Mouse (Mus musculus): ENCODE data around the gene Bex1. TPM values are rescaled to one million over a fixed set of nuclear protein-coding genes. Genes with fewer than 3 reads are reported as not detected.
"Not testable (repeated sequence)": the region's sequence is repeated elsewhere in the genome, so short reads cannot be mapped to it uniquely, and the experiment has no call there.

The Bex1 gene
- polyA plus RNA-seq (2014; fragmentation: Nextera tagmentation; extraction: Ambion mirVana), result 195 and 260 TPM in 2 replicates

DNA sequence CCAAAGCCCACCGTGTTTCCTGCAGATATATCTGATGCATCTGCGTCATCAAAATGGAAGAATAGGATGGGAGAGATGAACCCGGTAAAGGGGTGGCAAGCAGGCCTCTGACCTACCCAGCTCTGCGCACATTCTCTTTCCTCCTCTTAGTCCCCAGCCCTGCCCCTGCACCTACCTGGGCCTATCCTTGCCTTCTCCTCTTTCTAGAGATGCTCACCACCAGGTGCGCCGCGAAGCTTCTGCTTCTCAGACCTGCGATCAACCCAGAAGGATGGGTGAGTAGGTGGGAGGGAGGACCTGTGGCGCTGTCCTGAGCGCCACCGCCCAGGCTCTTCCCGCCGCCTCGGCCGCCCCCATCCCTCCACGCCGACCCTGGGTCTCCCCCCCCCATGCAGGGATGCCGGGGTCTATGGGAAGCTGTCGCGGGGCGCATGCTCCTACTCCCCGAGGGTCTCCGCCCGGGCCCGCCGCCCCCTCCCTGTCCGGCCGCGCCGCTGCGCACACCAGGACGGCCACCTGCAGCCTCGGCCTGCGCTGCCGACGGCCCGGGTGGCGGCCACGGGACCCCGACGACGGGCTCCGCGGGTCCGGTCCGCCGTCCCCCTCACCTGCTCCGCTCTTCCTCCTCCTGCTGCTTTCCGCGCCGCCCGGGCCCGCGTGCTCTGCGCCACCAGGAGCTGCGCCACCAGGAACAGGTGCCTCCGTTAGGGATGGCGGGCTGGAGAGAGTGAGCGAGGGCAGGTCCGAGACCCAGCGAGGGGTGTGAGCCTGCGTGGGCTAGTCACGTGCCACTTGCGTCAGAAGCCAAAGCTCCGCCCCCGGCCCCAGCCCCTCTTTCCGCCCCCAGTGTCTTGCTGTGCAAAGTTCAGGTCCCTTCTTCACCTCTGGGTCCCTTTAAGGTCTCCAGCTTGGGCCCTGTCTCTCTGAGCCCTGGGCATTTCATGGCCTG lies at the start of gene Bex1, which contains the start of gene Tceal7:
TSS of gene Bex1 (minus strand) at position 785 of the 949 bp plus-strand sequence.
TSS of gene Tceal7 (plus strand) at position 51 of the 949 bp plus-strand sequence.
- H3K9ac ChIP-seq (replicated peaks; ENCODE audit: low read length), result peak within 1 kb of the TSS; percentile 31; the same call in 1 of the 2 replicates
- H3K4me3 ChIP-seq (replicated peaks; ENCODE audit: low read depth, low read length), result peak within 1 kb of the TSS; percentile 34
- H3K4me2 ChIP-seq (ENCODE audit: low read length), result peak within 1 kb of the TSS; percentile 45
- H3K27ac ChIP-seq (replicated peaks; ENCODE audit: low read depth, low read length); H3K4me1 ChIP-seq (ENCODE audit: control insufficient read depth, insufficient read depth, low read length); H3K27me3 ChIP-seq (ENCODE audit: control insufficient read depth, insufficient read depth, low read length); H3K36me3 ChIP-seq (ENCODE audit: control insufficient read depth, insufficient read depth, low read length); H3K9me3 ChIP-seq (ENCODE audit: control insufficient read depth, low read length): not testable (repeated sequence)
- DNase-seq (peak; percentile 10), ATAC-seq (ENCODE audit: low FRiP score, low TSS enrichment) (peak; percentile 95)
- WGBS, result 28% methylated on average over 17 of the region's 67 CpGs

DNA sequence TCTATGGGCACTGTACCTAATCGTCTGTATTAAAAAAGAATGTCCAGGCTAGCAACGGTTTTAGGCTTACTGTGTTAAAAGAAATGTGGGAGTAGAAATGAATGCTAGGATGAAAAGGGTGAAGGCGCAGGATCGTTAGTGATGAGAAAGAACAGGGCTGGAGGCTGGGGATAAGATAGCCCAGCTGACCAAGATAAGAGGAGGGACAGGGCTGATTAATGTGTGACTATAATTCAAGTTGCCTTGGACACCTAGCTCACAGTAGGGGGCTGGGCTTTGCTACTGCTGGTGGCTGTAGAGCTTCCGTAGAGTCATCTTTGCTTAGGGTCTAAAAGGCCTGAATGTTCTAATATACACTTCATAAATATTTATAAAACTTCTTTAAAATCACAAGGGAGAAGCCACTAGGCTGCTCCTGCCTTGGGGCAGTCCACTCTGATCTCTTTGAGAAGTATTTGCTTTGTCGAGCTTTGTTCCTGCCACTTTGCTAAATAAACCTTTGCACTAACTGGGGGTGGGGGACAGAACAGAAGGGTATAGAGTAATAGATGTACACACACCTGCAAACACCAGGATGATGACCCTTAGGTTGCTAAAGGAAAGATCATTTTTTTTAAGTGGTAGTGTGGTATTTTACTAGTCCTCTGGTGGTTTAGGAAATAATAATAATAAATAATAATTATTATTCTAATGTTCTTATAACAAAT lies 36.9 kb upstream of the Bex1 start:
- H3K27me3 ChIP-seq (ENCODE audit: control insufficient read depth, insufficient read depth, low read length), result no peaks in the 10 kb centered on the region
- H3K36me3 ChIP-seq (ENCODE audit: control insufficient read depth, insufficient read depth, low read length), result 0 out of 2 replicates have a peak, but pooled peaks cover 4% of the 10 kb centered on the region
- no peaks in the 10 kb centered on the region for H3K9me3 ChIP-seq (ENCODE audit: control insufficient read depth, low read length)
- no peaks in the 10 kb centered on the region for H3K4me1 ChIP-seq (ENCODE audit: control insufficient read depth, insufficient read depth, low read length)
- H3K9ac ChIP-seq (replicated peaks; ENCODE audit: low read length), result no peak overlapping the region
- H3K4me2 ChIP-seq (ENCODE audit: low read length), result no peak overlapping the region
- DNase-seq, result peak; percentile 13
- WGBS, result 52% methylated on average over 6 of the region's 6 CpGs
- H3K4me3 ChIP-seq (replicated peaks; ENCODE audit: low read depth, low read length), result no peak overlapping the region
- no peak overlapping the region for H3K27ac ChIP-seq (replicated peaks; ENCODE audit: low read depth, low read length)
- no peak for ATAC-seq (ENCODE audit: low FRiP score, low TSS enrichment)

DNA sequence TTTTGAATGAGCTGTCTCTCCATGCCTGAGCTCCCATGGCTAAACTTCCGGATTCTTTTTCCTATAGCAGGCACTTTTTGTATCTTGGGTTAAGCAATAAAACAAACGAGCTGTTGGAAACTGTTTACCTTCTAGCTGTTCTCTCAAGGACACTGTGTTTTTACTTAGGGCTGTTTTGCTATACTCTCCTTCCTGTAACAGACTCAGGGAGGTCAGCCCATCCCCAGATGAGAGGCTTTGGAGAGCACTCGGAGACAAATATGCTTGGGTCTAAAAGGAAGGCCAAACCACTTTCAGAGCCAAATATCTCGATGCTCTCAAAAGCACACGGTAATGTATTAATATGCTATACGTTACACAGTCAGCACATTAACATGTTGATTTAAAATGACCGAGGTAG lies 34.4 kb upstream of the Bex1 start:
- Histone ChIP-seq H3K36me3 (ENCODE audit: control insufficient read depth, insufficient read depth, low read length) (0 out of 2 replicates have a peak, but pooled peaks cover 4% of the 10 kb centered on the region), H3K4me2 (ENCODE audit: low read length) (no peak overlapping the region), H3K4me1 (ENCODE audit: control insufficient read depth, insufficient read depth, low read length) (no peaks in the 10 kb centered on the region), H3K27me3 (ENCODE audit: control insufficient read depth, insufficient read depth, low read length) (no peaks in the 10 kb centered on the region), H3K9me3 (ENCODE audit: control insufficient read depth, low read length) (no peaks in the 10 kb centered on the region), H3K27ac (replicated peaks; ENCODE audit: low read depth, low read length) (no peak overlapping the region), H3K4me3 (replicated peaks; ENCODE audit: low read depth, low read length) (no peak overlapping the region), H3K9ac (replicated peaks; ENCODE audit: low read length) (no peak overlapping the region)
- DNase-seq (no peak), ATAC-seq (ENCODE audit: low FRiP score, low TSS enrichment) (no peak)
- 80% methylated on average over 7 of the region's 7 CpGs for WGBS

DNA sequence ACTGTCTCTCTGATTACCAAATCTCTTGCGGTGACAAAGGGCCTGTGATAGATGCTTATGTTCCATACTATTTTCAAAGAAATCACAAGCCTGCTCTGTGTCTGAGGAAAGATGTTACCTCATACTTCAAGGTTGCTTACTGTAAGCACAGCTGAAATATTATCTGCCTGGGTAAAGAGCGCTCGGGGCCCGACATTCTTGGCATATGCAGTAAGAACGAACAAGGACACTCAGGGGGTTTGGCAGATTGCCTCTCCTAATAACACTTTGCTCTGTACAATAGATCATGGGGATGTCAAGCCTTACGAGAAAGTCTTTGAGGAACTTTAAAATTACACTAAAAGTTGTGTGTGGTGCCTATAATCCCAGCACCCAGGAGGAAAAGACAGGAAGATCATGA lies 33.5 kb upstream of the Bex1 start:
- H3K27ac ChIP-seq (replicated peaks; ENCODE audit: low read depth, low read length), result no peak overlapping the region

DNA sequence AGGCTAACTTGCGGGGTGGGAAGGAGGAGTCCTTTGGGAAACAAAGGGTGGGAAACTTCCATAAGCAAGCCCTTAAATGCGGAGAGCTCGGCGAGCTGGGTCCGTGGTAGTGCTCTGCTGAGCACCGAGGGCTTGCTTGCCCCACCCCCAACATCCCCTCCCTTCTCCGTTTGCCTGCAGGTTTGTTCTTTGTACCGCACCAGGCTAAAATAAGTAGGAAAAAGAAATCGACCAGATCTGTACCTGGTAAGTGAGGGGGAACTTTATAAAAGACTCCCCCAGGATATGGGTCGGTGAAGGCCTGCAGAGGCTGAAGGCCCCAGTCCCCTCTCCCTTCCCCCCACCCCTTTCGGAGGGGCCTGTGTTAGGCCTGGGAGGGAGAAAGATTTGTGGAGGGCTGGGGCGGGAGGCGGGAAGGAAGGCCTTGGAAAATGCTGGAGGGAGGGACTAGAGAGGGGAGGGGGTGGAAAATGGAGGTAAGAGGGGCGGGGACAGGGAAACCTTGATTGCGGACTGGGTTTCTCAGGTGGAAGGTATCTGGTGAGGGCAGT lies 30.3 kb upstream of the Bex1 start:
- H3K4me1 ChIP-seq (ENCODE audit: control insufficient read depth, insufficient read depth, low read length), result no peaks in the 10 kb centered on the region
- peak overlapping the region; percentile 64 for H3K9ac ChIP-seq (replicated peaks; ENCODE audit: low read length)
- H3K27me3 ChIP-seq (ENCODE audit: control insufficient read depth, insufficient read depth, low read length), result no peaks in the 10 kb centered on the region
- DNase-seq (peak; percentile 58), ATAC-seq (ENCODE audit: low FRiP score, low TSS enrichment) (peak; percentile 66)
- H3K36me3 ChIP-seq (ENCODE audit: control insufficient read depth, insufficient read depth, low read length), result 0 out of 2 replicates have a peak, but pooled peaks cover 4% of the 10 kb centered on the region
- peak overlapping the region; percentile 77 for H3K27ac ChIP-seq (replicated peaks; ENCODE audit: low read depth, low read length)
- peak overlapping the region; percentile 56 for H3K4me3 ChIP-seq (replicated peaks; ENCODE audit: low read depth, low read length)
- no peaks in the 10 kb centered on the region for H3K9me3 ChIP-seq (ENCODE audit: control insufficient read depth, low read length)
- 28% methylated on average over 15 of the region's 15 CpGs for WGBS
- peak overlapping the region; percentile 52 for H3K4me2 ChIP-seq (ENCODE audit: low read length)

More for the DNA sequence above, 33.5 kb upstream of the Bex1 start:
- Histone ChIP-seq H3K9ac (replicated peaks; ENCODE audit: low read length) (no peak overlapping the region), H3K27me3 (ENCODE audit: control insufficient read depth, insufficient read depth, low read length) (no peaks in the 10 kb centered on the region), H3K36me3 (ENCODE audit: control insufficient read depth, insufficient read depth, low read length) (0 out of 2 replicates have a peak, but pooled peaks cover 4% of the 10 kb centered on the region), H3K4me2 (ENCODE audit: low read length) (no peak overlapping the region), H3K9me3 (ENCODE audit: control insufficient read depth, low read length) (no peaks in the 10 kb centered on the region), H3K4me1 (ENCODE audit: control insufficient read depth, insufficient read depth, low read length) (no peaks in the 10 kb centered on the region), H3K4me3 (replicated peaks; ENCODE audit: low read depth, low read length) (no peak overlapping the region)
- DNase-seq (no peak), ATAC-seq (ENCODE audit: low FRiP score, low TSS enrichment) (no peak)
- WGBS, result 89% methylated on average over 6 of the region's 6 CpGs

DNA sequence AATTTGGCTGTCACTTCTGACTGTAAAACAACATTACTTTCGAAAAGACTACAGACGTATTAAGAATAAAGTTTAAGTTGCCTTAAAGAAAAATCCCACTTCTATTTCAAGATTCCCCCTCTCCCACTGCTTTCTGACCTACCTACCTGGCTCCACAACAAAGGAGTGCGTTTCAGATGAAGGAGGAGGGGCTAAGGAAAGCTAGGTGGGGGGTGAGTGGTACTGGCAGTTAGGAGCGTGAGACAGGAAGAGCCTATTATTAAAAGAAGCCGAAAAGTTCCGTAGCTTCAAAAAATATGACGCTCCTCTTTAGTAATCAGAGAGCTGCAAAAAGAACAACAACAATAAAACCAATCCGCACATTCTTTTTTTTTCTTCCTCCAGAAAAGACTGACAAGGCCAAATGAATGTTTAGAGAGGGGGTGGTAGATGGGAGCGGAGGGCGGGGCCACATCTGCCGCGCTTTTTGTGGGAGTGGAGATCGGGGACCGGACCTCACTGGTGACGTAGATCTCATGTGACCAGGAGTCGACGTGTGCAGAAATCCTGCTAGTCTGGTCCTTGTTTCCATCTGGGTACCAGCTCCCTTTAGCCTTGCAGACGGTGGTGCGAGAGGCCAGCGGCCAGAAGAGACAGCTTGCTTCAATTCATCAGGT lies 29.4 kb upstream of the Bex1 start, which contains the start of gene Tceal9:
TSS of gene Tceal9 (plus strand) at position 506 of the 656 bp plus-strand sequence.
- DNase-seq, result peak; percentile 87
- Histone ChIP-seq H3K27me3 (ENCODE audit: control insufficient read depth, insufficient read depth, low read length) (no peaks in the 10 kb centered on the region), H3K9me3 (ENCODE audit: control insufficient read depth, low read length) (no peaks in the 10 kb centered on the region), H3K27ac (replicated peaks; ENCODE audit: low read depth, low read length) (peak within 1 kb of the TSS; percentile 77), H3K4me3 (replicated peaks; ENCODE audit: low read depth, low read length) (peak within 1 kb of the TSS; percentile 56), H3K9ac (replicated peaks; ENCODE audit: low read length) (peak within 1 kb of the TSS; percentile 64), H3K36me3 (ENCODE audit: control insufficient read depth, insufficient read depth, low read length) (0 out of 2 replicates have a peak, but pooled peaks cover 4% of the 10 kb centered on the region), H3K4me1 (ENCODE audit: control insufficient read depth, insufficient read depth, low read length) (no peaks in the 10 kb centered on the region), H3K4me2 (ENCODE audit: low read length) (peak within 1 kb of the TSS; percentile 52)
- WGBS, result 21% methylated on average over 20 of the region's 20 CpGs
- ATAC-seq (ENCODE audit: low FRiP score, low TSS enrichment), result peak; percentile 95

DNA sequence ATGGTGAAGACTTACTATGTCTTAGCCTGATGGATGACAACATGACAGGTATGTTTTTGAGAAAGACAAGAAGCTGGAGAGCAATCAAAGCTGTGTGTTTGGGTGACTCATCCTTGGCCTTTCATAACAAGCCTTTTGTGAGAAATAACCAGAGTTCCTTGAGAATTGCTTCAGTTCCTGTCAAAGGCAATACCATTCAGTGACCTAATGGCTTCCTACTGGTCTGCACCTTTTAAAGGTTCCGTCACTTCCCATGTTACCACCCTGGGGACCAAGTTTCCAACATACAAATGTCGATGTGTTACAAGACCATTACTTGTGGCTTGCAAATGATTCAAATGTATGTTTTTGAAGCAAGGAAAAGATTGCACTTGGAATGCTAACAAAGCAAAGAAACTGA lies 27.9 kb upstream of the Bex1 start:
- Histone ChIP-seq H3K4me2 (ENCODE audit: low read length) (no peak overlapping the region), H3K9me3 (ENCODE audit: control insufficient read depth, low read length) (no peaks in the 10 kb centered on the region), H3K27ac (replicated peaks; ENCODE audit: low read depth, low read length) (no peak overlapping the region), H3K9ac (replicated peaks; ENCODE audit: low read length) (no peak overlapping the region), H3K4me1 (ENCODE audit: control insufficient read depth, insufficient read depth, low read length) (no peaks in the 10 kb centered on the region), H3K27me3 (ENCODE audit: control insufficient read depth, insufficient read depth, low read length) (no peaks in the 10 kb centered on the region), H3K36me3 (ENCODE audit: control insufficient read depth, insufficient read depth, low read length) (0 out of 2 replicates have a peak, but pooled peaks cover 4% of the 10 kb centered on the region), H3K4me3 (replicated peaks; ENCODE audit: low read depth, low read length) (no peak overlapping the region)
- WGBS, result 83% methylated on average over 2 of the region's 2 CpGs
- no peak for DNase-seq
- no peak for ATAC-seq (ENCODE audit: low FRiP score, low TSS enrichment)

DNA sequence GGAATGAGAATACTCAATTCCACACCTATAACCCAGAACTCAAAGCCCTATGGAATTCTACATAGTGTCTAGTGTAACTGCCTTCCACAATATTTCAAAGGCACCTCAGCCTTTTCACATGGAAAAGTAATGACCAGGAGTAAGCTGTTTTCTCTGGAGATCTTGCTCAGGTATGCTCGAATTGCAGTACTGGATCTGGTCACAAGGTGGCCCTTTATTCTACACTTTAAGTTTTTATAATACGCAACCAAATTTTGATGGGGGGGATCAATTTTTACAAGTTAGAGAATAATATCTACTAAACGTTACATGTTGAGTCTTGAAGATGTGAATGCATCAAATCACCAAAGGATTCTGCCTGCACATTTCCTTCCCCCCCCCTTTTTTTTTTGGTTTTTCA lies 22.8 kb upstream of the Bex1 start:
- no peaks in the 10 kb centered on the region for H3K9me3 ChIP-seq (ENCODE audit: control insufficient read depth, low read length)
- H3K27ac ChIP-seq (replicated peaks; ENCODE audit: low read depth, low read length), result no peak overlapping the region
- H3K27me3 ChIP-seq (ENCODE audit: control insufficient read depth, insufficient read depth, low read length), result no peaks in the 10 kb centered on the region
- no peaks in the 10 kb centered on the region for H3K4me1 ChIP-seq (ENCODE audit: control insufficient read depth, insufficient read depth, low read length)
- ATAC-seq (ENCODE audit: low FRiP score, low TSS enrichment) (no peak), DNase-seq (peak; percentile 80)
- 54% methylated on average over 3 of the region's 3 CpGs for WGBS
- no peak overlapping the region for H3K9ac ChIP-seq (replicated peaks; ENCODE audit: low read length)
- no peak overlapping the region for H3K4me2 ChIP-seq (ENCODE audit: low read length)
- no peak overlapping the region for H3K4me3 ChIP-seq (replicated peaks; ENCODE audit: low read depth, low read length)
- no peaks in the 10 kb centered on the region for H3K36me3 ChIP-seq (ENCODE audit: control insufficient read depth, insufficient read depth, low read length)

All from midbrain, embryonic 14.5 days (tissue).